Comparison of ENCODE assay signal across 9 mouse cellular contexts in the genomic region with DNA sequence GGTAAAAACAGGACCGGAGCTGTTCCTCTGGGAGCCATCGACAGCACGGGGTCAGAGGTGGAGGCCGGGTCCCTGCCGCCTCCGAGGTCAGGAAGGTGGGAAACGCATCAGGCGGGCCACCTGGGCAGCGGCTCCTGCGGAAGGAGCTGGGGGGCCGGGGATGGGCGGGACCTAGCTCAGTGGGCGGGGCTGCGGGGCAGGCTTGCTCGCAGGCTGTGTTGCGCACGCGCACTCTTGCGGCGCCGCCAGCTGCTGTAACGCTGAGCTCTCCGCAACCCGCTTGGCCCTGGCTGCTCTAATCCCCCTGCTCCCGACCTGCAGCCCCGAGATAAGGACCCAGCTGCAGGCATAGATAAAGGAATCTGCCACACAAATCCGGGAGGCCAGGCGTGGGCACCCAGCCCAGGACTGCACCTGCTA. TPM values are rescaled to one million over a fixed set of nuclear protein-coding genes. Genes with fewer than 3 reads are reported as not detected.
DNase-seq lines count a peak whose midpoint lies in the region; ATAC-seq lines count a peak whose summit lies in the region.
"Had no signal": no experiment of that assay in that cellular context is flagged by ENCODE, and none has a peak within 500 bp of the region (broad histone marks: within the 10 kb centered on the region; RNA-seq: fewer than 3 reads in every experiment).

No protein-coding gene starts in this region.

- peak overlapping the region; percentile 75 for H3K4me2 ChIP-seq in limb, embryonic 13.5 days (replicated peaks)
- peak overlapping the region; percentile 69 for H3K4me2 ChIP-seq in midbrain, embryonic 15.5 days

- peak overlapping the region; percentile 85 for H3K27ac ChIP-seq in embryonic facial prominence, embryonic 10.5 days (replicated peaks)
- H3K27ac ChIP-seq in limb, embryonic 13.5 days: peak overlapping the region; percentile 81; the same call in 1 of the 2 replicates
- H3K27ac ChIP-seq in midbrain, embryonic 15.5 days: peak overlapping the region; percentile 94

- H3K4me3 ChIP-seq in embryonic facial prominence, embryonic 10.5 days: peak overlapping the region; percentile 63
- H3K4me3 ChIP-seq in limb, embryonic 13.5 days: peak overlapping the region; percentile 48
- peak overlapping the region; percentile 50 for H3K4me3 ChIP-seq in midbrain, embryonic 15.5 days

- H3K4me1 ChIP-seq in embryonic facial prominence, embryonic 10.5 days: peaks cover 52% of the 10 kb centered on the region
- peaks cover 49% of the 10 kb centered on the region for H3K4me1 ChIP-seq in limb, embryonic 13.5 days
- H3K4me1 ChIP-seq in midbrain, embryonic 15.5 days: peaks cover 39% of the 10 kb centered on the region

- H3K36me3 ChIP-seq in embryonic facial prominence, embryonic 10.5 days (replicated peaks): peaks cover 8% of the 10 kb centered on the region
- peaks cover 6% of the 10 kb centered on the region for H3K36me3 ChIP-seq in limb, embryonic 13.5 days
- 0 out of 2 replicates have a peak, but pooled peaks cover 2% of the 10 kb centered on the region for H3K36me3 ChIP-seq in midbrain, embryonic 15.5 days (replicated peaks)

- DNase-seq in urinary bladder, adult 18-20 months (ENCODE audit: low spot score in 2 of 2): peak; percentile 73 to 79
- no peak for DNase-seq in urinary bladder, postnatal 10 days (ENCODE audit: low spot score)
- DNase-seq in embryonic facial prominence, embryonic 10.5 days (ENCODE audit: low spot score): peak; percentile 94
- peak; percentile 99 for DNase-seq in heart, adult 11 months
- peak; percentile 87 for DNase-seq in kidney, adult 18-20 months
- peak; percentile 87 to 95 for DNase-seq in spleen, postnatal 10 days (ENCODE audit: low spot score in 2 of 2)

- H3K9ac ChIP-seq in limb, embryonic 13.5 days: peak overlapping the region; percentile 70
- H3K9ac ChIP-seq in midbrain, embryonic 15.5 days: peak overlapping the region; percentile 67

- H3K9me3 ChIP-seq in embryonic facial prominence, embryonic 10.5 days: 0 out of 2 replicates have a peak, but pooled peaks cover 3% of the 10 kb centered on the region
- H3K9me3 ChIP-seq in limb, embryonic 13.5 days: no peaks in the 10 kb centered on the region
- H3K9me3 ChIP-seq in midbrain, embryonic 15.5 days: no peaks in the 10 kb centered on the region

- peak; percentile 33 for ATAC-seq in limb, embryonic 13.5 days (ENCODE audit: low FRiP score, low read depth)
- ATAC-seq in midbrain, embryonic 15.5 days (replicated peaks): peak; percentile 38
- ATAC-seq: Patski had no signal

- H3K27me3 ChIP-seq in embryonic facial prominence, embryonic 10.5 days (replicated peaks; ENCODE audit: low read depth, poor library complexity, severe bottlenecking): peaks cover 45% of the 10 kb centered on the region
- H3K27me3 ChIP-seq in limb, embryonic 13.5 days: peaks cover 12% of the 10 kb centered on the region
- H3K27me3 ChIP-seq in midbrain, embryonic 15.5 days (replicated peaks): peaks cover 25% of the 10 kb centered on the region
- H3K27me3 ChIP-seq: Patski had no signal

- 0% methylated on average over 28 of the region's 28 CpGs for WGBS in embryonic facial prominence, embryonic 10.5 days
- 0% methylated on average over 28 of the region's 28 CpGs for WGBS in limb, embryonic 13.5 days
- under 1% methylated on average over 28 of the region's 28 CpGs for WGBS in midbrain, embryonic 15.5 days

RNA-seq across cellular contexts. Expression of gene Dus3l, which starts 2.6 kb away (rescaled TPM):
- polyA plus RNA-seq in embryonic facial prominence, embryonic 10.5 days (2016; fragmentation: Nextera tagmentation; extraction: Ambion mirVana): 45.0 and 45.6 TPM in 2 replicates
- polyA plus RNA-seq in limb, embryonic 13.5 days (2015; fragmentation: Nextera tagmentation; extraction: Ambion mirVana): 47.7 and 50.5 TPM in 2 replicates
- polyA plus RNA-seq in midbrain, embryonic 15.5 days (2015; fragmentation: Nextera tagmentation; extraction: Ambion mirVana): 100.0 and 104 TPM in 2 replicates

RNA-seq across cellular contexts. Expression of gene Nrtn, which starts 4.7 kb away (rescaled TPM):
- 4.5 and 4.7 TPM in 2 replicates for polyA plus RNA-seq in embryonic facial prominence, embryonic 10.5 days (2016; fragmentation: Nextera tagmentation; extraction: Ambion mirVana)
- polyA plus RNA-seq in limb, embryonic 13.5 days (2015; fragmentation: Nextera tagmentation; extraction: Ambion mirVana): 14.1 TPM in 2 replicates
- 4.1 and 4.6 TPM in 2 replicates for polyA plus RNA-seq in midbrain, embryonic 15.5 days (2015; fragmentation: Nextera tagmentation; extraction: Ambion mirVana)

RNA-seq across cellular contexts. Expression of gene Prr22, which starts 8.0 kb away (rescaled TPM):
- polyA plus RNA-seq in embryonic facial prominence, embryonic 10.5 days (2016; fragmentation: Nextera tagmentation; extraction: Ambion mirVana): 1.7 and 1.8 TPM in 2 replicates
- polyA plus RNA-seq in limb, embryonic 13.5 days (2015; fragmentation: Nextera tagmentation; extraction: Ambion mirVana): 1.4 and 1.5 TPM in 2 replicates
- 1.4 TPM in 2 replicates for polyA plus RNA-seq in midbrain, embryonic 15.5 days (2015; fragmentation: Nextera tagmentation; extraction: Ambion mirVana)

RNA-seq across cellular contexts. Expression of gene Vmac, which starts 44.2 kb away (rescaled TPM):
- 14.1 and 14.5 TPM in 2 replicates for polyA plus RNA-seq in embryonic facial prominence, embryonic 10.5 days (2016; fragmentation: Nextera tagmentation; extraction: Ambion mirVana)
- polyA plus RNA-seq in limb, embryonic 13.5 days (2015; fragmentation: Nextera tagmentation; extraction: Ambion mirVana): 20.2 and 21.3 TPM in 2 replicates
- polyA plus RNA-seq in midbrain, embryonic 15.5 days (2015; fragmentation: Nextera tagmentation; extraction: Ambion mirVana): 15.5 and 18.2 TPM in 2 replicates

RNA-seq across cellular contexts. Expression of gene Ndufa11, which starts 44.4 kb away (rescaled TPM):
- polyA plus RNA-seq in embryonic facial prominence, embryonic 10.5 days (2016; fragmentation: Nextera tagmentation; extraction: Ambion mirVana): 388 and 402 TPM in 2 replicates
- polyA plus RNA-seq in limb, embryonic 13.5 days (2015; fragmentation: Nextera tagmentation; extraction: Ambion mirVana): 431 and 434 TPM in 2 replicates
- polyA plus RNA-seq in midbrain, embryonic 15.5 days (2015; fragmentation: Nextera tagmentation; extraction: Ambion mirVana): 516 and 531 TPM in 2 replicates
